Mouse (Mus musculus) urinary bladder, postnatal 10 days (tissue): ENCODE measurements around the gene Sult3a2.
"Not testable (repeated sequence)": the region's sequence is repeated elsewhere in the genome, so short reads cannot be mapped to it uniquely, and the experiment has no call there.

Experiments used
- DNase-seq: peaks from one replicate; pipeline ENCODE4 v3.0.0; 2022; ENCODE audit warnings: low spot score

Gene Sult3a2

GRCm38 (mm10) chr10:33786604-33787003 lies at the start of gene Sult3a2:
TSS of gene Sult3a2 (minus strand) at chr10:33786704.
- no peak for DNase-seq

DNA sequence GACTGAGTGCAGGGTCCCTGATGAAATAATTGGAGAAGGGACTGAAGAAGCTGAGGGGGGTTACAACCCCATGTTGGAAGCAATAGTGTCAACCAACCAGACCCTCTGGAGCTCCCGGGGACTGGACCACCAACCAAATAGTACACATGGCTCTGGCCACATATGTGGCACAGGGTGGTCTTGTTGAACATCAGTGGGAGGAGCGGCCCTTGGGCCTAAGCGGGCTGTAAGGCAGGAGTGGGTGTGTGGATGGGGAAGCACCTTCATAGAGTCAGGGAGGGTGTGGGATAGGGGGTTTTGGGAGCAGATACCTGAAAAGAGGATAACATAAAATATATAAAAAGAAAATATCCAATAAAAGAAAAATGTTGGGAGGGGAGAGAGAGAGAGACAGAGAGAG lies 34.4 kb upstream of the Sult3a2 start:
- no peak for DNase-seq

- DNase-seq, result no peak
Observed at GRCm38 (mm10) chr10:33816923-33817322, 30.4 kb upstream of the Sult3a2 start.

DNA sequence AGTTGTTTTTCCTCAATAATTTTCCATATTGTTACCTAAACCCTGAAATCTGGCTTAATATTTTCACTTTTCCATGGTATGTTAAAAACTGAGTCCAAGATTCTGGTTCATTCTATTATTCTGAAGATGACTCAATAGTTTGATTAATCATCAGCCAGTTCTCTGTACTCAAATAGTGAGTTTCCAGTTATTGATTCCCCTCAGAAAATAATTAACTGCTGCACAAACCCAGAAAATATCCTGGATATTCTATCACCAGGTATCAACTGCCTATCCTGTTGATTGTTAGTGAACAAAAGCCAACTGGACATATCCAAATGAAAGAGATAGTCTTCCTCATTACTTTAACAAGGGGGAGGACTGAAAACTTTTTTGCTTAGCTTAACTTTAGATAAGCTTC lies 27.8 kb upstream of the Sult3a2 start:
- DNase-seq, result no peak

GRCm38 (mm10) chr10:33811807-33812206 lies 25.3 kb upstream of the Sult3a2 start:
- DNase-seq, result no peak

DNA sequence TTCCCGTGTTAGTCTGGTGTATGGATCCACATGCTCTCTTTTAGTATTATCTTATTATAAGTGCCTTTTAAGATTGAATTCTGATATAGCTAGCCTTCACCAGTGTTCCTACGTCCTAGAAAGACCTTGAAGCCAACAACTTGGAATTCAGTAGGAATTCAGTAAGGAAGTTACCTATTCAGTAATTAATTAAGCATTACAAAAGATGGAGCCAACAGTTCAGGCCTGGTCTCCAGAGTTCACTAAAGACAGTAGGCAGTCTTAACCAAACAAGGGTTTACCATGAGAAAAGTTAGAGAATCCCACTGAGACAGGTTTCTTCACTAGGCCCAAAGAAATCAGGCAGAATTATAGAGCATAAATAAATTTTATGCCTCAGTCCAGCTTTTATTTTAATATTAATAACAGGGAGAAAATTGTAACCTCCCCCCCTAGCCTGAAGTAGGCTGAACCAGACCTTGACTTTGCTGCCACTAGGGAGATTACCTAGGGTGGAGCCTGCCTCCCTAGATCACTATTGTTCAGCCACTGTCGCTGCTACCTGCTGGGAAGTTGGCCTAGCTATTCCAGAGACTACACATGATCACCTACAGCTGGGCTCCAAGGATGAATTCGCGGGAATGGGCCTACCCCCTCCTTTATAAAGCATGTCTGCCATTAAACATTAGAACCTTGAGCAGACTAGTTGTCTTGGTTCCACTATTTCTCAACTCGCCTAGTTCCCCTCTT lies 10.9 kb upstream of the Sult3a2 start:
- not testable (repeated sequence) for DNase-seq

DNA sequence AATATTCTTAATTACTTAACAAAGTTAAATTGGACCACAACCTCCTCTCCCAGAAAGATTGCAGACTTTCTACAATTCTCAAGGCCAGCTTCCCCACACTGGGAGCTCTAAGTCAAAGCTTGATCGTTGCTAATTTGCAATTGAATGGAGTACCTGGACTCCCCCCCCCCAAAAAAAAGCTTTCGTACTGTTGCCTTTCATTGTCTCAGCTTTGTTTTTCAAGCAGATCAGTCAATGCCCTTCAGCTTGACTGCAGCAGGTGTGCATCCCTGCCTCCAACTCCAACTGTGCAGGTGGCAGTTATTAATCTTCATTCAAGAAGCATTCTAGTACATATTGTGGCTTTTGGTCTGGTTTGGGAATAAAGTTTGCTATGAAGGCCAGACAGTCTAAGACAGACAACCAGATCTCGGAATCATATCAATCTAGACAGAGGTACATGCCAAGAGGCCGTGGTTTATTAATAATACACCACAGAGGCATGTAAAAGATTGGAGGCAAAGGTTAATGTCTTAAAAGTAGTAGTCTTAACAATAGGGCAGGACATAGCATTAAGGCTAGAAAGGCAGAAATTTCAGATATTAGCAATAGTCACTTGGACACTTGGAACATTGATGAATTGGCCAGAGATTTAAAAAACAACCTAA lies 9.9 kb upstream of the Sult3a2 start:
- not testable (repeated sequence) for DNase-seq

GRCm38 (mm10) chr10:33792166-33792565 lies 5.7 kb upstream of the Sult3a2 start:
- DNase-seq, result not testable (repeated sequence)

DNA sequence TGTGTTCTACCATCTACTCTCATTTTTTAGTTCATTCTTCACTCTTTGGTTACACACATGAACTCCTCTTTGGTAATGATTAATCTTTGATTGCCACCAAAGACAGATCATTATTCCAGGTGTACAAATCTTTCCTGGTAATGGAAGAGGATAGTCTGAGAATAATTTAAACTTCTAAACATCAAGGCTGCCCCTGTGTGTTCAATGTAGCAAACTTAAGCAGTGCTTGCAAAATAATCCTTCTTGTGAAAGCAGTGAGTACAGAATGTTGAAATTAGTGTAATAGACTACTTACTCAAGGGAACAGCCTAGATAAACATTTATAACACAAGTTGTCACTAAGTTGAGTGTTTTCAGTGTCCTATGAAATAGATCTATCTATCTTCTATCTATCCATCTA lies 1.0 kb upstream of the Sult3a2 start:
- no peak for DNase-seq

DNA sequence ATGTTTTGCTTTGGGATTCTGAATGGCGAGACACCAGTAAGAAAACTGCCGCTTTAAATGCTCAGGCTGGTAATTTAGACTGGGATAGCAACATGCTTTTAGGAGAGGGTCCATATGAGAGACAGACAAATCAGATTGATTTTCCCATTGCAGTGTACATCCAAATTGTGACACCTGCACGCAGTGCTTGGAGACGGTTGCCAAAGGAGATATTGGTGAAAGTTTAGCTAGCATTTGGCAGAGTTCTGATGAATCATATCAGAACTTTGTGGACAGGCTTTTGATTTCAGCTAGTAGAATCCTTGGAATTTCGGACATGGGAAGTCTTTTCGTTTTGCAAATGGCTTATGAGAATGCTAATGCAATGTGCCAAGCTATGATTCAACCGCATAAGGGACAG lies 51.3 kb downstream of the Sult3a2 start:
- DNase-seq, result not testable (repeated sequence)

DNA sequence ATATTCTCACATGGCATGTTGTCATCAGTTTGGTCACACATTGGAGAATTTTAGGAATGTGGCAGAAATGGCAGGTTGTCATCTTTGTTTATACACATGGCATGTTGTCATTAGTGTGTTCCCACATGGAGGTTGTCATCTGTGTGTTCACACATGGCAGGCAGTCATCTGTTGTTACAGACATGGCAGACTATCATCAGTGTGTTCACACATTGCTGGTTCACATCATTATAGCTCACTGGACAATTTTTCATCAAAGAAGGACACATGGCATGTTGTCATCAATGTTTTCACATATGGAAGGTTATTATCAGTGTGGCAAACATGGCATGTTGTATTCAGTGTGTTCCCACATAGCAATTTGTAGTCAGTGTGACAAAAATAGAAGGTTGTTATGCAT lies 53.3 kb downstream of the Sult3a2 start:
- DNase-seq, result no peak

GRCm38 (mm10) chr10:33732409-33733185 lies 53.9 kb downstream of the Sult3a2 start:
- no peak for DNase-seq

- DNase-seq, result no peak
Observed at GRCm38 (mm10) chr10:33723764-33724163, 62.7 kb downstream of the Sult3a2 start.

GRCm38 (mm10) chr10:33721827-33722438 lies 64.6 kb downstream of the Sult3a2 start:
- DNase-seq, result no peak
